Mouse (Mus musculus): ENCODE results near the gene Plcb1.

DNA sequence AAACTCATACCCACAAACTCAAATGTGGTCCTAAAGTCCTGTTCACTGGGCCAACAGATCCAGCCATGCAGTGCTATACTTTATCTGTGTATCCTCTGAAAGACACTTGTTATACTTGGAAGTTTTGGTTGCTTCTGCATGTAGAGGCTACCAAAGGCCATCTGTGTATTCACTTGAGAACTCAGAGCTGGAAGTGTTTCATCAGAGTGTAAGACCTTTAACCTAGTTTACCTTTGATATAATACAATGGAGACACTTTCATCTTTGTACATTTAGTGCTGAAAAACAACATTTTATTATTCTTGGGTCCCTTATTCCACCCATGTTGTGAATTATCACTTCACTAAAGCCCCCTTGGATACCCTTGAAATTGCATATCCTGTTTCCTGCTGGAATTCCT is 70.4 kb downstream of the Plcb1 start:
- TF ChIP-seq CTCF (IDR thresholded peaks at IDR 0.05; ENCODE audit: control insufficient read depth, insufficient read depth, insufficient read length) = no peak
- no peak for TF ChIP-seq MYOD1 (IDR thresholded peaks at IDR 0.05; ENCODE audit: control insufficient read depth, insufficient read length, low read depth)
